10 mouse cellular contexts compared by ENCODE assay signal in genomic region chr11:117479746-117480145, GRCm38 (mm10). TPM values are rescaled to one million over a fixed set of nuclear protein-coding genes. Genes with fewer than 3 reads are reported as not detected.
DNase-seq lines count a peak whose midpoint lies in the region; ATAC-seq and TF ChIP-seq lines count a peak whose summit lies in the region.
"Had no signal": no experiment of that assay in that cellular context is flagged by ENCODE, and none has a peak within 500 bp of the region (broad histone marks: within the 10 kb centered on the region; RNA-seq: fewer than 3 reads in every experiment).

No protein-coding gene starts in this region.

- peak overlapping the region; percentile 36 for H3K4me2 ChIP-seq in limb, embryonic 12.5 days
- H3K4me2 ChIP-seq: lung, embryonic 15.5 days had no signal

- intact Hi-C loops in heart, adult 2 months (cut with DNase I), result no loop called here

- H3K27me3 ChIP-seq in E14TG2a.4 (ENCODE audit: insufficient read depth, low read length), result no peaks in the 10 kb centered on the region
- H3K27me3 ChIP-seq in cerebellum, adult 2 months (ENCODE audit: control insufficient read depth, insufficient read depth, low read length), result no peaks in the 10 kb centered on the region
- no peaks in the 10 kb centered on the region for H3K27me3 ChIP-seq in heart, adult 2 months (ENCODE audit: control insufficient read depth, insufficient read depth, low read length)
- no peaks in the 10 kb centered on the region for H3K27me3 ChIP-seq in limb, embryonic 12.5 days

- TF ChIP-seq EP300 in heart, adult 2 months (IDR thresholded peaks at IDR 0.05; ENCODE audit: insufficient read depth, low read depth, low read length), result 0 out of 2 replicates have a peak, but pooled peaks have one; percentile 4

- 9% methylated on average over 12 of the region's 12 CpGs for WGBS in cerebellum, adult 2 months
- whole genome bisulfite sequencing in heart, adult 2 months, result 44% methylated on average over 12 of the region's 12 CpGs
- WGBS in limb, embryonic 12.5 days, result 40% methylated on average over 12 of the region's 12 CpGs

- H3K36me3 ChIP-seq in E14TG2a.4 (ENCODE audit: insufficient read depth, low read length), result no peaks in the 10 kb centered on the region
- no peaks in the 10 kb centered on the region for H3K36me3 ChIP-seq in heart, adult 2 months (ENCODE audit: control insufficient read depth, insufficient read depth, low read length)
- no peaks in the 10 kb centered on the region for H3K36me3 ChIP-seq in limb, embryonic 12.5 days
- H3K36me3 ChIP-seq: lung, embryonic 15.5 days had no signal

- TF ChIP-seq CTCF in E14TG2a.4 (conservative IDR thresholded peaks at IDR 0.05; ENCODE audit: low read length), result no peak
- no peak for TF ChIP-seq CTCF in cerebellum, adult 2 months (IDR thresholded peaks at IDR 0.05; ENCODE audit: borderline replicate concordance, insufficient read depth, low read depth, low read length)
- no peak for TF ChIP-seq CTCF in heart, adult 2 months (IDR thresholded peaks at IDR 0.05)

- no peak for ATAC-seq in limb, embryonic 12.5 days (ENCODE audit: insufficient number of reproducible peaks, insufficient read depth, low FRiP score, low TSS enrichment, low read depth)
- no peak for ATAC-seq in megakaryocyte-erythroid progenitor cell, adult 5-6 weeks (replicated peaks; ENCODE audit: low FRiP score, low TSS enrichment, poor library complexity, severe bottlenecking)
- no peak for ATAC-seq in frontal cortex, adult (ENCODE audit: low TSS enrichment)

- H3K9me3 ChIP-seq in E14TG2a.4 (ENCODE audit: low read length), result peaks cover 5% of the 10 kb centered on the region
- peaks cover 6% of the 10 kb centered on the region; the same call in 1 of the 2 replicates for H3K9me3 ChIP-seq in limb, embryonic 12.5 days
- H3K9me3 ChIP-seq: lung, embryonic 15.5 days had no signal

- peak overlapping the region; percentile 68 for H3K27ac ChIP-seq in cerebellum, adult 2 months (ENCODE audit: insufficient read depth, low read length)
- H3K27ac ChIP-seq in heart, adult 2 months, result peak overlapping the region; percentile 68
- H3K27ac ChIP-seq in limb, embryonic 12.5 days, result peak overlapping the region; percentile 86
- H3K27ac ChIP-seq: lung, embryonic 15.5 days had no signal

- peak; percentile 51 to 58 for DNase-seq in cerebellum, adult 2 months
- peak; percentile 15 to 39 for DNase-seq in heart, adult 2 months
- DNase-seq in adrenal gland, postnatal 14 days, result no peak
- DNase-seq in thymus, postnatal 36 days, result no peak

- H3K9ac ChIP-seq in heart, adult 2 months (ENCODE audit: low read depth, low read length), result 0 out of 2 replicates have a peak overlapping the region, but pooled peaks have one; percentile 39
- peak overlapping the region; percentile 31; the same call in 1 of the 2 replicates for H3K9ac ChIP-seq in limb, embryonic 12.5 days (replicated peaks)
- H3K9ac ChIP-seq: lung, embryonic 15.5 days had no signal

- no peaks in the 10 kb centered on the region for H3K79me2 ChIP-seq in heart, adult 2 months (replicated peaks; ENCODE audit: control insufficient read depth, insufficient read depth, low read length)

- peak overlapping the region; percentile 45 for H3K4me3 ChIP-seq in E14TG2a.4 (replicated peaks; ENCODE audit: low read length)
- H3K4me3 ChIP-seq in cerebellum, adult 2 months (replicated peaks; ENCODE audit: insufficient read depth, low read depth, low read length), result peak overlapping the region; percentile 22
- H3K4me3 ChIP-seq in heart, adult 2 months, result no peak overlapping the region
- no peak overlapping the region for H3K4me3 ChIP-seq in limb, embryonic 12.5 days (replicated peaks)
- H3K4me3 ChIP-seq: erythroblast, embryonic 14.5 days; lung, embryonic 15.5 days had no signal

- no peak for TF ChIP-seq POLR2A in cerebellum, adult 2 months (IDR thresholded peaks at IDR 0.05; ENCODE audit: borderline replicate concordance, insufficient read depth, low read length)
- no peak for TF ChIP-seq POLR2A in heart, adult 2 months (IDR thresholded peaks at IDR 0.05; ENCODE audit: insufficient read depth, low read depth, low read length)

- peaks cover 81% of the 10 kb centered on the region for H3K4me1 ChIP-seq in E14TG2a.4 (replicated peaks; ENCODE audit: low read depth, low read length)
- H3K4me1 ChIP-seq in cerebellum, adult 2 months (ENCODE audit: control insufficient read depth, insufficient read depth, low read length), result peaks cover 38% of the 10 kb centered on the region
- peaks cover 6% of the 10 kb centered on the region for H3K4me1 ChIP-seq in heart, adult 2 months (ENCODE audit: control insufficient read depth, insufficient read depth, low read length)
- H3K4me1 ChIP-seq in limb, embryonic 12.5 days (replicated peaks), result peaks cover 59% of the 10 kb centered on the region

RNA-seq across cellular contexts. Expression of gene Gm11733, which starts 4.4 kb away (rescaled TPM):
- 0.06 and 0.13 TPM in 2 replicates for polyA plus RNA-seq in cerebellum, adult 2 months (2012; rRNA removed)
- total RNA-seq in heart, adult 2 months (2021), result not detected
- polyA plus RNA-seq in heart, adult 2 months (2012; rRNA removed), result 0.10 and 0.15 TPM in 2 replicates
- not detected in 2 replicates for polyA plus RNA-seq in limb, embryonic 12.5 days (2016; fragmentation: Nextera tagmentation; extraction: Ambion mirVana)
- not detected in 2 replicates for total RNA-seq in megakaryocyte-erythroid progenitor cell, adult 5-6 weeks (2014; fragmentation: Nextera tagmentation)
- not detected in 2 replicates for total RNA-seq in megakaryocyte-erythroid progenitor cell, adult 5-6 weeks (2017)
- not detected in 2 replicates for total RNA-seq in adrenal gland, postnatal 14 days (2021)
- polyA plus RNA-seq: erythroblast, embryonic 14.5 days had no signal

Comparison
In these comparisons a context has a peak if more than half of its experiments do, and no peak if none do; other contexts are left out.
1. H3K4me3 ChIP-seq: peak in E14TG2a.4 (single experiment) and cerebellum, adult 2 months (single experiment); none in heart, adult 2 months (single experiment) and limb, embryonic 12.5 days (single experiment).
2. DNase-seq: peak in cerebellum, adult 2 months (2 of 2) and heart, adult 2 months (2 of 2); none in adrenal gland, postnatal 14 days (single experiment) and thymus, postnatal 36 days (0 of 2).
3. Peak in every context shown above with its lines, with median percentiles within 50 percentile points of each other: H3K27ac ChIP-seq.